Mouse (Mus musculus): ENCODE results near the gene Susd2.

The Susd2 gene

GRCm38 (mm10) chr10:75654053-75654452 lies 10.2 kb upstream of the Susd2 start:
- no peak for DNase-seq (ENCODE audit: low read depth, low spot score)

DNA sequence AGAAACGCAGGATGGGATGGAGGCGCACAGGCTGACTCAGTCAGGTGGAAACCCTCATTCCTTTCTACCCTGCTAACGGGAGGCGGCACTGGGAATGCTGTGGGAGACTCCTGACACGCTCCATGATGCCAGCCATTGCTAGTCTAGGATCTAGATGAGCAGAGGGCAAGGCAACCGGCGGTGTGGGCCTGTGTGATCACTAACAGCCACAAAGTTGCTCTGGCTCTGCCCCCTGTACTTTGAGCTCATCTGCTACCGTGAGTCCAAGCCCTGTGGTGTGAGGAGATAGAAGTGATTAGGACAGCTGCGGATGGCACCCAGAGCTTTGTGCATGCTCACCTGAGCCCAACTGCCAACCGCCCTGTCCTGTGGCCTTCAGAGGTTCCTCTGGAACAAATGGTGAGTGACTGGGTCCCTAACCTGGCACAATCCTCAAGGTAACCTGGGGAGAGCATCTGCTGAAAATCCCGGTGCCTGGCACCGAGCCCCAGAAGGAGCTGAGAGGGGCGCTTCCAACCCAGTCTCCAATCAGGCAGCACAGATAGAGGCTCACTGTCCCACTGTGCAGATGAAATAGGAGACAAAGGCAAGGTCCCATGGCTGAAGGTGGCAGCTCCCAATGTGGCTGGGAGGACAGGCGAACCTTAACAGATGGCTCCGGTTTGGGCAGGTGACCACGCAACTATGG lies 7.7 kb upstream of the Susd2 start:
- DNase-seq (ENCODE audit: low read depth, low spot score) = no peak

- no peak for DNase-seq (ENCODE audit: low read depth, low spot score)
Observed at GRCm38 (mm10) chr10:75650306-75650902, 6.6 kb upstream of the Susd2 start.

GRCm38 (mm10) chr10:75649406-75649995 lies 5.7 kb upstream of the Susd2 start:
- no peak for DNase-seq (ENCODE audit: low read depth, low spot score)

- no peak for DNase-seq (ENCODE audit: low read depth, low spot score)
Observed at GRCm38 (mm10) chr10:75649001-75649400, 5.2 kb upstream of the Susd2 start.

DNA sequence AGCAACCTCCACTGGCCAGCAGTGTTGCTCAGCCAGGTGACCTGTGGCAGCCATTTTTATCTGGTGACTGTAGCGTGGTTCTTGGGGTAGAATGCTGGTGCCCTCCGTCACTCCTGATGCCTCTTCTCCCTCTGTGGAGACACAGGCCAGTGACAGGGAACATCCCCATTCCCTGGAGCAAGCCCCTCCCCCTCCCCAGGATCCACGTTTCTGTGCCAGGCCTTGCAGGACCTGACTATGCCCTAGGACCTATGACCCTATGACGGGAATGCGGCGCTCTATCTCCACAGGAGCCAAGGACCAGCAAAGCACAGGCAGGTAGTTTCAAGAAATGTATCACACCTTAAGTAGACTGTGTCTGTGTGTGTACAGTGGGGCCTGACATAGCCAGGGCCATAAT lies 4.3 kb upstream of the Susd2 start:
- DNase-seq (ENCODE audit: low read depth, low spot score) = no peak

- no peak for DNase-seq (ENCODE audit: low read depth, low spot score)
Observed at GRCm38 (mm10) chr10:75647362-75647761, 3.6 kb upstream of the Susd2 start.

- DNase-seq (ENCODE audit: low read depth, low spot score) = no peak
Observed at GRCm38 (mm10) chr10:75646406-75646805, 2.6 kb upstream of the Susd2 start.

- no peak for DNase-seq (ENCODE audit: low read depth, low spot score)
Observed at GRCm38 (mm10) chr10:75645616-75646015, 1.8 kb upstream of the Susd2 start.

DNA sequence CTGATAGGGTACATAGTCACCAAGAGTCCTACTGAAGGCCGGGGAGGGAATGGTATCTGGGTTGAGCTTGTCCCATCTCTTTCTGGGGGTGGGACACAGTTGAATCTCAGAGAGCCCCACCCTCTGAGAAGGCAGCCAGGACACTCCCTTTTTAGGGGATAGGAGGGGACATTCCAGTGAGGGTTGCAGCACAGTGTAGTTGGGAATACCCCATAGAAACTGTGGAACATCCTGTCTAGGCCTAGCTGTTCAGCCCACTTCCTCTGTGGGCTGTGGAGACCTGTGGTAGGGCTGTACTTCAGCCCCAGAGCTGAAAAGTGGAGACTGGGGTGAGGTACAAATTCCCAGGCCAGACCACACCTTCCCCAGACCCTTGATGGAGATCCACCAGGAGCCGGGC lies 917 bp downstream of the Susd2 start:
- DNase-seq (ENCODE audit: low read depth, low spot score) = no peak

GRCm38 (mm10) chr10:75642436-75642835 lies 1.4 kb downstream of the Susd2 start:
- no peak for DNase-seq (ENCODE audit: low read depth, low spot score)

- DNase-seq (ENCODE audit: low read depth, low spot score) = no peak
Observed at GRCm38 (mm10) chr10:75641721-75642222, 2.0 kb downstream of the Susd2 start.

- no peak for DNase-seq (ENCODE audit: low read depth, low spot score)
Observed at GRCm38 (mm10) chr10:75637711-75638110, 6.1 kb downstream of the Susd2 start.

- DNase-seq (ENCODE audit: low read depth, low spot score) = no peak
Observed at GRCm38 (mm10) chr10:75636084-75636786, 7.6 kb downstream of the Susd2 start.

DNA sequence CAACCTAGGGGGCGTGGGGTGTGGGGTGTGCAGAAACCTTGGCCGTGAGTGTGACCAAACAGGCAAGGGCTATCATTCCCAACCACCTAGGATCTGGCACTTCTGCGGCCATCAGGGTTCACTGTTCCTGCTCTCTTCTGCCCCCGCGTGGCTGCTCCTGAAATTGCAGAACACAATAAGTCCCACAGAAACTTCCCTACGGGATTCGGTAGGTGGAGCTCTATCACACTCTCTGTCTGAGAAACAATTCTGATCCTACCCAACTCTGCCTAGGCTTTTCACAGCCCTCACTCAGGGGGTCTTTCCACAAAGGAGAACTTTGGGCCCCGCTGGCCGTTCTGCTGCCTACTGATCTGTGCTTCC lies 8.1 kb downstream of the Susd2 start:
- peak; percentile 71 for DNase-seq (ENCODE audit: low read depth, low spot score)

DNA sequence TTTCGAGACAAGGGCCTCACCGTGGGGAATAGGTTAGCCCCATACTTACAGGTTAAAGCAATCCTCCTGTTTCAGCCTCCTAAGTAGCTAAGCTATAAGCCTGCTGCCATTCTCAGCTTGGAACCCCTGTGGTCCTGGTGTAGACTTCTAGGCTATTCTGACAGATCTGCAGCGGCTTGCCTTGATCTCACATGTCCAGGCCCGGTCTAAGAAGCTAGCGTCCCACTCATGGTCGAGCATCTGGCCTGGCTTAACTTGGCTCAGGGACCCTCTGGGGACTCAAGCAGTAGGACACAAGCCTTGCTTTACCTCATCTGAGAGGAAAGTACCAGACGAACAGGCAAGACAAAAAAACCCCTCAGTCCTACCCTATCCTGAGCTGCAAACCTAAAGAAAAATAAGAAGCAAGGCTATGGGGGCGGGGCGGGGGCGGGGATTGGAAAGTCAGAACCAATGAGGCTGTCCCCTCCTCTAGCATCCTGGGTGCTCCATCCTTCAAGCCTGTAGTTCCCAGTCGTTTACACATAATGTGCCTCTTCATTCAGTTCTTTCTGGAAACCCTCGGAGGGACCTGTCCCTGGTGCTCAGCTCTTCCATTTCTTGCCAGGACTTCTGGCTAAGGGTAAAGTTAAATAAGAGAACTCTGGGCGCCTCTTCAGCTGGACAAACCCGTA lies 8.7 kb downstream of the Susd2 start:
- DNase-seq (ENCODE audit: low read depth, low spot score) = no peak

DNA sequence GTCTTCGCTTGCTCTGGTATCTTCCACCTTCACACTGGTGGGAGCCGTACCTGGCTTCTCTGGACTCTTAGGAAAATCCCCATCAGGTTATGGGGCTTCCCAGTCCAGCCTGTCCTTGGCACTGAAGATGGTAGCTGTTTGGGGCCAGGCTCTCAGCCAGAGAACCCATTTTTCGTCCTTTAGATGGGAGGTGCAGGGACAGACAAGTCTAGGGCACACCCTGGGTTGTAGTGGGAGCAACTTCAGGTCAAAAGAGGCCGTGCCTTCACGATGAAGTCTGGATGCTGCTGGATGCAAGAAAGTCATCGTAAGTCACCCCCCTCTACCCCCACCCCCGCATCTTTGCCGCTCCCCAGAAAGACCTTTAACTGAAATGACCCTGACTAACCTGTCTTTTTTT lies 9.2 kb downstream of the Susd2 start:
- no peak for DNase-seq (ENCODE audit: low read depth, low spot score)

DNA sequence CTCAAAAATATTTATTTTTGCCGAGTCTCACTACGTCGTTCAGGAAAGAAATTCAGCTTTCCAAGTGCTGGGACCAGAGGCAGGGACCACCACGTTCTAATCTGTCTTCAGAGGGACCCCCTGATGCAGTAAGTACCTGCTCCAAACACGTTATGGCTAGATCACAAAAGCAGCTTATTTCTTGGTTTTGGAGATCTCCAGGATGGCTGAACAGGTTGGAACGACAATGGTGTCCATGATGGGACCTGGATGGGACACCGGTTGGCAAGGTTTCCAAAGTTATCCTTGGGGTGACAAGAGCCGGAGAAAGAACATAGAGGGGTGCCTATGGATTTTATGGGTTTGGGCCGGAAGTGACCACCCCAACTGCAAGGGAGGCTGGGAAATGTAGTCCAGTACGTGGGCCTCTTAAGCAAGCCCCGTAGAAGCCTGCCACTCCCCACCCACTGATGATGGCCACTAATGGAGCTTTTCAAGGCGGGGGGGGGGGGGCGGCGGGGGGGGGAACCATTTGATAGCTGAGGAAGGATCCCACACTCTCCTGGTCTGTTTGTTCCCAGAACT lies 10.2 kb downstream of the Susd2 start:
- no peak for DNase-seq (ENCODE audit: low read depth, low spot score)

DNA sequence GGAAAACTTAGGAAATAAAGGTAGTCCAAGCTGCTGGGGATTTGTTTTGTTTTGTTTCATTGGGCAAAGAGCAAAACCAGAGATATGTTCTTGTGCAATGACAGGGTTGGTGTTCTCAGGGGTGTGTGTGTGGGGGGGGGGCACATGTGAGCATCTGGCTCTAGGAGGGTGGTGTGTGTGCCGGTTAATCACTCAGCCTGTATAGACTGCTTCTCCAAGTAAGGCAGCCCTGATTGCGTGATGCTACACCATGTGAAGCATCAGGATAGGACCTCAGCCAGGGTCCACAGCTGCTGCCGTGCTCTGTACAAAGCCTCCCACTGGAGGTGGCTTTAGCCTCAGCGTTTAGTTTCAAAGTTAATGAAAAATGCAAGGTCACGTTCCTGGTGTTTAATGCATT lies 10.8 kb downstream of the Susd2 start:
- no peak for DNase-seq (ENCODE audit: low read depth, low spot score)

DNA sequence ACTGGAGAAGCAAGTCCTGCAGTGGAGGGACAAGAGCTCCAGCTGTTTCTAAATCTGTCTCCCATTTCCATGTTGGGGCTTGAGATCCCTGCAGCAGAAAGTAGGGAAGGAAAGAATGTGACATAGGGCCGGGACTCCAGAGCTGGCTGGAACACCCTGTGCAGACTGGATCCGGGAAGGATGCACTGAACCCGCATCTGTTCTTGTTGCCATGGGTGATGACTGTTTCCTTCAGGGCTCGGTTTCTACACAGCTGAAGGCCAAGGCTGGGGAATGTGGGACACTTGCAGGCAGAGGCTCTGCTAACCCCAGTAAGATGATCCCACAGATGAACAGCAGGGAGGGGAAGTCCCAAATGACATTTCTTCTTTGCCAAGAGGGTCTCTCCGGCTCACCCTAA lies 11.2 kb downstream of the Susd2 start:
- no peak for DNase-seq (ENCODE audit: low read depth, low spot score)

GRCm38 (mm10) chr10:75627490-75627889 lies 16.3 kb downstream of the Susd2 start:
- no peak for DNase-seq (ENCODE audit: low read depth, low spot score)

DNA sequence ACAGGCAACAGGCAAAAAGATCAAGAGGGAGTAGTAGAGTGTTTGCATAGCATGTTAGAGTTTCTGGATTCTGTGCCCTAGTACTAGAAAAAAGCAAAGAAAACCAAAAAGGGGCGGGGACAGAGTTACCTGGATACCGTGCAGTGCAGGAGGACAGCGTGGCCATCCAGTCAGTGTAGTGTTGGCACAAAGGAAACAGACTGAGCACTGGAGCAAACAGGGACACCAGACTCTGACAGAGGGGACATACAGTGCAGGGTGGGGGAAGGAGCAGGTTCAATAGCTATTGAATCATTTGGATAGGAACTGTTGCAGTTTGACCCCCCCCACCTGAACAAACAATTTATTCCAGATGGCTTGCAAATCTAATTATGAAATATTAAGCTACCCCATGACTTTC lies 16.8 kb downstream of the Susd2 start:
- no peak for DNase-seq (ENCODE audit: low read depth, low spot score)

Measured in embryo, embryonic 11.5 days (tissue).